Mouse (Mus musculus) E14TG2a.4 (cell line): ENCODE measurements around the gene Ubn2.

Source experiments
- CTCF ChIP-seq: conservative IDR thresholded peaks from 2 replicates; pipeline ENCODE4 v1.5.1; 2014; ENCODE audit warnings: low read length
- NANOG ChIP-seq: IDR thresholded peaks from 2 replicates; pipeline ENCODE4 v1.6.1; 2014; ENCODE audit warnings: borderline replicate concordance, low read length, mixed read lengths
- POU5F1 ChIP-seq: IDR thresholded peaks from 2 replicates; pipeline ENCODE4 v1.6.1; 2014; ENCODE audit warnings: low read length, borderline replicate concordance

GRCm38 (mm10) chr6:38389671-38390070 is 44.1 kb upstream of the Ubn2 start:
- TF ChIP-seq CTCF = peak; percentile 65
- no peak for TF ChIP-seq POU5F1
- TF ChIP-seq NANOG = no peak
